Mouse (Mus musculus): ENCODE measurements around the gene Ccdc13. TPM values are rescaled to one million over a fixed set of nuclear protein-coding genes. Genes with fewer than 3 reads are reported as not detected.
A peak's percentile ranks its signal among the peaks of the same experiment; 100 is the strongest.

Gene Ccdc13
- polyA plus RNA-seq, 1 experiment from 2014 or later: 4.0 TPM

- no peaks in the 10 kb centered on the region for H3K9me3 ChIP-seq (replicated peaks)
- ATAC-seq (ENCODE audit: low FRiP score): no peak
- no peaks in the 10 kb centered on the region for H3K27me3 ChIP-seq (replicated peaks)
- 73% methylated on average over 5 of the region's 5 CpGs for WGBS
- no peak overlapping the region for H3K4me2 ChIP-seq
- no peak overlapping the region for H3K9ac ChIP-seq (replicated peaks)
- no peak overlapping the region for H3K27ac ChIP-seq (replicated peaks)
- no peak overlapping the region for H3K4me3 ChIP-seq (replicated peaks)
- H3K36me3 ChIP-seq: no peaks in the 10 kb centered on the region
- peaks cover 31% of the 10 kb centered on the region for H3K4me1 ChIP-seq
These were observed 18.5 kb downstream of the Ccdc13 start for GRCm38 (mm10) chr9:121820765-121821164.

GRCm38 (mm10) chr9:121819771-121820471 lies 19.3 kb downstream of the Ccdc13 start:
- Histone ChIP-seq H3K4me1 (peaks cover 31% of the 10 kb centered on the region), H3K27ac (replicated peaks) (peak overlapping the region; percentile 28; the same call in 1 of the 2 replicates)
- ATAC-seq (ENCODE audit: low FRiP score): no peak

DNA sequence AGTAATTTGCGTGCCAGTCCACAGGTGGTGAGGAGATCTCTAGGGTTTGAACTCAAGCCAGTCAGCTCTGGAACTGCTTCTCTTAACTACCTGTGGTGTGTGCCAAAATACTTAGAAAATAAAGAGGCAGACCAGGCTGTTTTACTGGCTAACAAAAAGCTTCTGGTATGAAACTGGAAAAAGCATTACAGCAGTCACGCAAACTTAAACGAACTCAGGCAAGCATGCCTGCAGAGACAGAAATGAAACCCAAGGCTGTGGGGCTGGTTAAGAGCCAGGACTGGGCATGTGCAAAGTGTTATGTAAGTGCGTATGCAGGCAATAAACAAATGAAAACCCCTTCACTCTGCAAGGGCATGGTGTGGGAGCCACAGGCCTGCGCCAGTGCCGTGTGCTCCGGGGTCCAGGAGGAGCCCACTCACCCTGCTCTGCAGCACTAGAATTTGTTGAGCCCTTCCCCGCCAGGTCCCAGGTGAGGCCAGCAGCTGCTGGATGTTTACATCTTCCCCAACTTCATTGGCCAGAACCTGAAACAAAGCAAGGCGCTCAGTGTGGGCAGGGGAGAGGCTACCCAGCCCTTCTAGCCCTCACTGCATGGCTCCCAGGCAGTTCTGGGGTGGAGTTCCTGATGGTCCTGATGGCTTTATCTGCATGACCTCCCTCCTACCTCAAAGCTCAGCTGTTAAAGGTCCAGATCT lies 20.0 kb downstream of the Ccdc13 start:
- H3K36me3 ChIP-seq: no peaks in the 10 kb centered on the region
- no peaks in the 10 kb centered on the region for H3K9me3 ChIP-seq (replicated peaks)
- WGBS: 82% methylated on average over 9 of the region's 9 CpGs
- ATAC-seq (ENCODE audit: low FRiP score): no peak
- H3K27me3 ChIP-seq (replicated peaks): no peaks in the 10 kb centered on the region
- H3K4me1 ChIP-seq: peaks cover 31% of the 10 kb centered on the region
- H3K4me3 ChIP-seq (replicated peaks): no peak overlapping the region
- peak overlapping the region; percentile 28; the same call in 1 of the 2 replicates for H3K27ac ChIP-seq (replicated peaks)
- no peak overlapping the region for H3K4me2 ChIP-seq
- no peak overlapping the region for H3K9ac ChIP-seq (replicated peaks)

More at GRCm38 (mm10) chr9:121819771-121820471, 19.3 kb downstream of the Ccdc13 start:
- no peak overlapping the region for H3K4me3 ChIP-seq (replicated peaks)
- no peaks in the 10 kb centered on the region for H3K27me3 ChIP-seq (replicated peaks)
- H3K36me3 ChIP-seq: no peaks in the 10 kb centered on the region
- H3K9me3 ChIP-seq (replicated peaks): no peaks in the 10 kb centered on the region
- H3K4me2 ChIP-seq: no peak overlapping the region
- H3K9ac ChIP-seq (replicated peaks): no peak overlapping the region
- WGBS: 51% methylated on average over 7 of the region's 7 CpGs

GRCm38 (mm10) chr9:121815183-121815582 lies 24.1 kb downstream of the Ccdc13 start:
- no peak overlapping the region for H3K9ac ChIP-seq (replicated peaks)
- H3K36me3 ChIP-seq: no peaks in the 10 kb centered on the region
- H3K4me2 ChIP-seq: no peak overlapping the region
- H3K4me3 ChIP-seq (replicated peaks): no peak overlapping the region
- no peak overlapping the region for H3K27ac ChIP-seq (replicated peaks)
- H3K4me1 ChIP-seq: peaks cover 22% of the 10 kb centered on the region
- no peaks in the 10 kb centered on the region for H3K9me3 ChIP-seq (replicated peaks)
- 81% methylated on average over 6 of the region's 6 CpGs for WGBS
- no peak for ATAC-seq (ENCODE audit: low FRiP score)
- H3K27me3 ChIP-seq (replicated peaks): no peaks in the 10 kb centered on the region

GRCm38 (mm10) chr9:121810081-121810821 lies 29.0 kb downstream of the Ccdc13 start:
- H3K36me3 ChIP-seq: no peaks in the 10 kb centered on the region
- H3K9me3 ChIP-seq (replicated peaks): no peaks in the 10 kb centered on the region
- H3K27me3 ChIP-seq (replicated peaks): no peaks in the 10 kb centered on the region
- peak overlapping the region; percentile 67 for H3K27ac ChIP-seq (replicated peaks)
- 0 out of 2 replicates have a peak overlapping the region, but pooled peaks have one; percentile 11 for H3K9ac ChIP-seq (replicated peaks)
- peak overlapping the region; percentile 23; the same call in 1 of the 2 replicates for H3K4me2 ChIP-seq
- WGBS: 17% methylated on average over 15 of the region's 15 CpGs
- peaks cover 37% of the 10 kb centered on the region for H3K4me1 ChIP-seq
- ATAC-seq (ENCODE audit: low FRiP score): peak; percentile 62; the same call in 1 of the 2 replicates
- no peak overlapping the region for H3K4me3 ChIP-seq (replicated peaks)

GRCm38 (mm10) chr9:121808511-121808910 lies 30.8 kb downstream of the Ccdc13 start:
- H3K27ac ChIP-seq (replicated peaks): no peak overlapping the region
- no peak overlapping the region for H3K4me2 ChIP-seq
- no peaks in the 10 kb centered on the region for H3K9me3 ChIP-seq (replicated peaks)
- WGBS: 46% methylated on average over 3 of the region's 3 CpGs
- peaks cover 37% of the 10 kb centered on the region for H3K4me1 ChIP-seq
- no peak for ATAC-seq (ENCODE audit: low FRiP score)
- no peaks in the 10 kb centered on the region for H3K36me3 ChIP-seq
- H3K27me3 ChIP-seq (replicated peaks): no peaks in the 10 kb centered on the region
- H3K9ac ChIP-seq (replicated peaks): no peak overlapping the region
- no peak overlapping the region for H3K4me3 ChIP-seq (replicated peaks)

GRCm38 (mm10) chr9:121807947-121808346 lies 31.3 kb downstream of the Ccdc13 start:
- H3K27me3 ChIP-seq (replicated peaks): no peaks in the 10 kb centered on the region
- H3K36me3 ChIP-seq: no peaks in the 10 kb centered on the region
- peak overlapping the region; percentile 41; the same call in 1 of the 2 replicates for H3K27ac ChIP-seq (replicated peaks)
- ATAC-seq (ENCODE audit: low FRiP score): no peak
- no peak overlapping the region for H3K4me3 ChIP-seq (replicated peaks)
- no peak overlapping the region for H3K9ac ChIP-seq (replicated peaks)
- H3K4me2 ChIP-seq: no peak overlapping the region
- H3K9me3 ChIP-seq (replicated peaks): no peaks in the 10 kb centered on the region
- 50% methylated on average over 7 of the region's 7 CpGs for WGBS
- H3K4me1 ChIP-seq: peaks cover 37% of the 10 kb centered on the region

GRCm38 (mm10) chr9:121807546-121807945 lies 31.7 kb downstream of the Ccdc13 start:
- peaks cover 37% of the 10 kb centered on the region for H3K4me1 ChIP-seq
- H3K27ac ChIP-seq (replicated peaks): peak overlapping the region; percentile 41; the same call in 1 of the 2 replicates
- 72% methylated on average over 1 of the region's 1 CpGs for WGBS
- no peak for ATAC-seq (ENCODE audit: low FRiP score)
- H3K9ac ChIP-seq (replicated peaks): no peak overlapping the region
- H3K9me3 ChIP-seq (replicated peaks): no peaks in the 10 kb centered on the region
- H3K36me3 ChIP-seq: no peaks in the 10 kb centered on the region
- no peak overlapping the region for H3K4me2 ChIP-seq
- H3K4me3 ChIP-seq (replicated peaks): no peak overlapping the region
- no peaks in the 10 kb centered on the region for H3K27me3 ChIP-seq (replicated peaks)

GRCm38 (mm10) chr9:121802747-121803146 lies 36.5 kb downstream of the Ccdc13 start:
- Histone ChIP-seq H3K9ac (replicated peaks) (no peak overlapping the region), H3K36me3 (no peaks in the 10 kb centered on the region), H3K9me3 (replicated peaks) (no peaks in the 10 kb centered on the region), H3K27ac (replicated peaks) (no peak overlapping the region), H3K4me2 (no peak overlapping the region), H3K27me3 (replicated peaks) (no peaks in the 10 kb centered on the region; the same call in 1 of the 2 replicates), H3K4me3 (replicated peaks) (no peak overlapping the region), H3K4me1 (peaks cover 8% of the 10 kb centered on the region; the same call in 1 of the 2 replicates)
- 74% methylated on average over 7 of the region's 7 CpGs for WGBS
- ATAC-seq (ENCODE audit: low FRiP score): no peak

GRCm38 (mm10) chr9:121798887-121799520 lies 40.3 kb downstream of the Ccdc13 start:
- no peak overlapping the region for H3K4me3 ChIP-seq (replicated peaks)
- H3K9me3 ChIP-seq (replicated peaks): no peaks in the 10 kb centered on the region
- no peak overlapping the region for H3K4me2 ChIP-seq
- 59% methylated on average over 6 of the region's 6 CpGs for WGBS
- ATAC-seq (ENCODE audit: low FRiP score): no peak
- H3K27ac ChIP-seq (replicated peaks): no peak overlapping the region
- no peaks in the 10 kb centered on the region; the same call in 1 of the 2 replicates for H3K27me3 ChIP-seq (replicated peaks)
- H3K36me3 ChIP-seq: no peaks in the 10 kb centered on the region
- H3K4me1 ChIP-seq: peaks cover 24% of the 10 kb centered on the region
- H3K9ac ChIP-seq (replicated peaks): no peak overlapping the region

GRCm38 (mm10) chr9:121797722-121798121 lies 41.5 kb downstream of the Ccdc13 start:
- Histone ChIP-seq H3K27ac (replicated peaks) (no peak overlapping the region), H3K9me3 (replicated peaks) (no peaks in the 10 kb centered on the region), H3K9ac (replicated peaks) (no peak overlapping the region), H3K4me2 (no peak overlapping the region), H3K27me3 (replicated peaks) (no peaks in the 10 kb centered on the region; the same call in 1 of the 2 replicates), H3K4me3 (replicated peaks) (no peak overlapping the region), H3K4me1 (peaks cover 24% of the 10 kb centered on the region), H3K36me3 (no peaks in the 10 kb centered on the region)
- 18% methylated on average over 12 of the region's 12 CpGs for WGBS
- no peak for ATAC-seq (ENCODE audit: low FRiP score)

Data from neural tube, embryonic 15.5 days (tissue).